Mouse (Mus musculus): ENCODE measurements around the gene Olfr235.
"Not testable (repeated sequence)": the region's sequence is repeated elsewhere in the genome, so short reads cannot be mapped to it uniquely, and the experiment has no call there.

DNA sequence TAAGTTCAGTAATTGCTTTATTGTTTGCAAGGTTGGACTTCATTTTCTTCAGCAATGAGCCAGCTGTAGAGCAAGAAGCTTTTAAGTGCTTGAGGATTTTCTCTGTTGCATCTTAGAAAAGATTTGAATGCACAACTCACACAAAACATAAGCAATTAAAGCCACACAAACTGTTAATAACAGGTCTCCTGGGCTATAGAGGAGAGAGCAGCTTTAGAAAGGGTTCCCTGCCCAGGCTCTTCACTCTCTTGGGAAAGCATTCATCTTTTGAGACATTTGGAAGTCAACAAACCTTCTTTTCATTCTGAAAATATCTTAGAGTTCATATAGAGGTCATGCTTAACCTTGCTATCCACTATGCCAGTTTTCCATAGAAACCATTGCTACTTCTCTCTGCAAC is 28.3 kb upstream of the Olfr235 start, which contains the start of gene Olfr1432:
- TF ChIP-seq CTCF (IDR thresholded peaks at IDR 0.05; ENCODE audit: borderline replicate concordance, insufficient read depth, low read depth, low read length); POLR2A (IDR thresholded peaks at IDR 0.05; ENCODE audit: borderline replicate concordance, insufficient read depth, low read length): not testable (repeated sequence)

Measured in cerebellum, adult 2 months (tissue).